Mouse (Mus musculus): Measurements from ENCODE around the gene Cfap97. TPM values are rescaled to one million over a fixed set of nuclear protein-coding genes. Genes with fewer than 3 reads are reported as not detected.
"Not testable (repeated sequence)": the region's sequence is repeated elsewhere in the genome, so short reads cannot be mapped to it uniquely, and the experiment has no call there.

The Cfap97 gene
- polyA plus RNA-seq, 1 experiment, result 2.9 TPM

- WGBS, result 33% methylated on average over 7 of the region's 7 CpGs
- no peak for DNase-seq (ENCODE audit: low read depth, low spot score)
Measured at GRCm38 (mm10) chr8:46212194-46212593, 60.6 kb downstream of the Cfap97 start.

GRCm38 (mm10) chr8:46213971-46214480, 62.5 kb downstream of the Cfap97 start:
- DNase-seq (ENCODE audit: low read depth, low spot score), result no peak
- WGBS, result 92% methylated on average over 2 of the region's 2 CpGs

- WGBS, result 1% methylated on average over 14 of the region's 14 CpGs
- no peak for DNase-seq (ENCODE audit: low read depth, low spot score)
Measured at GRCm38 (mm10) chr8:46216838-46217237, 65.3 kb downstream of the Cfap97 start.

- 58% methylated on average over 3 of the region's 3 CpGs for WGBS
- DNase-seq (ENCODE audit: low read depth, low spot score), result no peak
Measured at GRCm38 (mm10) chr8:46220566-46220965, 69.0 kb downstream of the Cfap97 start.

- DNase-seq (ENCODE audit: low read depth, low spot score), result no peak
- WGBS, result 54% methylated on average over 3 of the region's 3 CpGs
Measured at GRCm38 (mm10) chr8:46225501-46225900, 73.9 kb downstream of the Cfap97 start.

GRCm38 (mm10) chr8:46226622-46227021, 75.1 kb downstream of the Cfap97 start:
- no peak for DNase-seq (ENCODE audit: low read depth, low spot score)
- WGBS, result 82% methylated on average over 5 of the region's 5 CpGs

GRCm38 (mm10) chr8:46231968-46232367, 80.4 kb downstream of the Cfap97 start:
- DNase-seq (ENCODE audit: low read depth, low spot score), result not testable (repeated sequence)
- WGBS, result 69% methylated on average over 7 of the region's 7 CpGs

- DNase-seq (ENCODE audit: low read depth, low spot score), result no peak
- WGBS, result 49% methylated on average over 8 of the region's 8 CpGs
Measured at GRCm38 (mm10) chr8:46232798-46233197, 81.2 kb downstream of the Cfap97 start.

GRCm38 (mm10) chr8:46234736-46235135, 83.2 kb downstream of the Cfap97 start:
- 82% methylated on average over 4 of the region's 4 CpGs for WGBS
- DNase-seq (ENCODE audit: low read depth, low spot score), result no peak

GRCm38 (mm10) chr8:46236441-46237223, 85.1 kb downstream of the Cfap97 start:
- no peak for DNase-seq (ENCODE audit: low read depth, low spot score)
- WGBS, result 50% methylated on average over 7 of the region's 7 CpGs

GRCm38 (mm10) chr8:46241568-46242374, 90.2 kb downstream of the Cfap97 start:
- peak; percentile 42 for DNase-seq (ENCODE audit: low read depth, low spot score)
- WGBS, result 30% methylated on average over 13 of the region's 13 CpGs

- 51% methylated on average over 7 of the region's 7 CpGs for WGBS
- DNase-seq (ENCODE audit: low read depth, low spot score), result no peak
Measured at GRCm38 (mm10) chr8:46242946-46243345, 91.4 kb downstream of the Cfap97 start.

Other genes with a start within 250 kb of the Cfap97 start
- gene Ccdc110, start 217.2 kb upstream of the Cfap97 start, polyA plus RNA-seq (2012; rRNA removed), result 0.05 TPM in 1 of 2 replicates, not detected in the other
- 0.14 and 0.16 TPM in 2 replicates for gene 1700029J07Rik, start 176.5 kb upstream of the Cfap97 start, polyA plus RNA-seq (2012; rRNA removed)
- gene Ufsp2, start 176.2 kb upstream of the Cfap97 start, polyA plus RNA-seq (2012; rRNA removed), result 17.7 and 20.5 TPM in 2 replicates
- 0.03 and 0.05 TPM in 2 replicates for gene Lrp2bp, start 152.5 kb upstream of the Cfap97 start, polyA plus RNA-seq (2012; rRNA removed)
- 6.0 and 8.6 TPM in 2 replicates for gene Ankrd37, start 146.1 kb upstream of the Cfap97 start, polyA plus RNA-seq (2012; rRNA removed)
- gene Snx25, start 388 bp downstream of the Cfap97 start, polyA plus RNA-seq (2012; rRNA removed), result 6.8 and 11.7 TPM in 2 replicates
- gene Slc25a4, start 59.5 kb downstream of the Cfap97 start, polyA plus RNA-seq (2012; rRNA removed), result 99.2 and 105 TPM in 2 replicates
- gene Helt, start 142.9 kb downstream of the Cfap97 start, polyA plus RNA-seq (2012; rRNA removed), result not detected in 2 replicates

Data from large intestine, adult 2 months (tissue).